Mouse (Mus musculus): ENCODE results near the gene Ecpas. TPM values are rescaled to one million over a fixed set of nuclear protein-coding genes. Genes with fewer than 3 reads are reported as not detected.

Ecpas gene
- polyA plus RNA-seq, 1 experiment = 14.4 TPM

DNA sequence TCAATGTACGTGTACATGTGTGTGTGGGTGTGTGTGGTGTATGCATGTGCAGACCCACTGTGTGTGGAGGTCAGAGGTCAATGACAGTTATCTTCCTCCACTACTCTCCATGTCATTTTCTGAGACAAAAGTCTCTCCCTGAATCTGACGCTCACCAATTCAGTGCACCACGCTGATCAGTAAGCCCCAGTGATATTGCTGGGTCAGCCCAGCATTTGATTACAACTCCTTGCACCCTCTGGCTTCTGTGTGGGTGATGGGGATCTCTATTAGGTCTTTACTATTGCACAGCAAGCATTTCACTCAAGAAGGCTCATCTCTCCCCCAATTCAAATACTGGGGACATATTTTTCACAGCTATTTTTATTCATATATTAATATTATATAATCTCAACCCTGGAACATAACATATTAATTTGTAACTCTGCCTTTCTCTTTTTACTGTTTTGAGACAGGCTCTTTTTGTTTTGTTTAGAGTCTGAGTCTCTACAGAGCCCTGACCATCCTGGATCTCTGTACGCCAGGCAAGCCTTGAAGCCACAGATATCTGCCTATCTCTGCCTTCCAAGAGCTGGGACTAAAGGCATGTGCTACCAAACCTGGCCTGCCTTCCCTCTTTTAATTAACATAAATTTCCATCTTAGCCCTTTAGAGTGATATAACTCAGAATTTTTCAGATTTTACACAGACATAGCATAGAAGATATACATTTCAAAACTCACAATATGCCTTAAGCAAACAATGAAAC, 22.3 kb downstream of the Ecpas start:
- 89% methylated on average over 4 of the region's 4 CpGs for WGBS
- Histone ChIP-seq H3K4me3 (replicated peaks; ENCODE audit: extremely low read depth, low read depth, low read length) (no peak overlapping the region), H3K4me1 (ENCODE audit: control insufficient read depth, insufficient read depth, low read length) (no peaks in the 10 kb centered on the region; the same call in none of the 2 replicates)
- DNase-seq = no peak
- TF ChIP-seq CTCF (IDR thresholded peaks at IDR 0.05; ENCODE audit: insufficient read depth, low read length) (no peak), POLR2A (IDR thresholded peaks at IDR 0.05; ENCODE audit: borderline replicate concordance, extremely low read depth, low read depth, low read length) (no peak)

DNA sequence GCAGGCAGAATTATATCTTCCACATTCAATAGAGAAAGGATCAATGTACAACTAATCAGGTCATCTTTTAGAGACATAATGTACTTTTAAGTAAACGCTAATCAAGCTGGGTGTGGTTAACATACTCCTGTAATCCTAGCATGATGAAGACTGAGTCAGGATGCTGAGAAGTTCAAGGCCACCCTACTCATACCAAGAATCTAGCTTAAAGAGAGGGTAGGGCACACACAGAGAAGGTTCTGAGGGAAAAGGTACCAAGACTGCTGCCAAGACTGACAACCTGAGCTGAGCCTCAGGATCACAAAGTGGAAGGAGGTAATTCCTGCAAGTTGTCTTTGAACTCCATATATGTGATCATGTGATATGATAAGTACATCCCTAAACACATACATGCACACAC, 24.0 kb downstream of the Ecpas start:
- Histone ChIP-seq H3K4me3 (replicated peaks; ENCODE audit: extremely low read depth, low read depth, low read length) (no peak overlapping the region), H3K4me1 (ENCODE audit: control insufficient read depth, insufficient read depth, low read length) (no peaks in the 10 kb centered on the region; the same call in none of the 2 replicates)
- 83% methylated on average over 1 of the region's 1 CpGs for WGBS
- TF ChIP-seq CTCF (IDR thresholded peaks at IDR 0.05; ENCODE audit: insufficient read depth, low read length) (no peak), POLR2A (IDR thresholded peaks at IDR 0.05; ENCODE audit: borderline replicate concordance, extremely low read depth, low read depth, low read length) (no peak)
- no peak for DNase-seq

DNA sequence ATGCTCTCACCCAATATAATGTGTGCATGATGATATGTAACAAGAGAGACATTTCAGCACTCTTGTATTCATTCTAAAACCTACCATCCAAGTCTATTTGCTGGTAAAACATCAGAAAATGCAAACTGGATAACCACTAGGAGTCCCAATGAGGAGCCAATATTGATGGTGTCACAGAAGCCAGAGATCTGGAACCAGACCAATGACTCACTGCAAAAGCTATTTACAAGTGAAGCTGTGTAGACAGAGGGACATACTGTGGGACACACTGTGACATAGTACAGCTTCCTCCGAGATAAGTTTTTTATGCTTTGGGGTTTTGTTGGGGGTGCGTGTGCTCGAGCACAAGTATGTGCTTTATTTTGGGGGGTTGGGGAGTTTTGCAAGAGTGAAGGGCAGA, 24.9 kb downstream of the Ecpas start:
- no peak for DNase-seq

DNA sequence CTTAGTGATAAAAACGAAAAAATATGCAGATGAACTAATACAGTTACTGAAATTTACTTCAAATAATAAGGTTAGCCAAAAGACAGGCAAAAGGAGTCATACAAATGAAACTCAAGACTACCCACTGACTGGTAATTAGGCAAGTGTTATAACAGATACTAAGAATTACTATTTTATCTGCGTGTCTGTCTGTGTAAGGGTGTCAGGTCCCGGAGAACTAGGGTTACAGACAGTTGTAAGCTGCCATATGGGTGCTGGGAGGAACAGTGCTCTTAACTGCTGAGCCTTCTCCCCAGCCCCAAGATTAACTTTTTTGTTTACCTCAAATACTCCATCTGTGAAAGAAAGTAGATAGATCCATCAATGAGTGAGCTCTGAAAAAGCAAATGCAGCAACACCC, 25.8 kb downstream of the Ecpas start:
- Histone ChIP-seq H3K4me3 (replicated peaks; ENCODE audit: extremely low read depth, low read depth, low read length) (no peak overlapping the region), H3K4me1 (ENCODE audit: control insufficient read depth, insufficient read depth, low read length) (no peaks in the 10 kb centered on the region; the same call in none of the 2 replicates)
- no peak for DNase-seq
- WGBS = 90% methylated on average over 3 of the region's 3 CpGs
- TF ChIP-seq POLR2A (IDR thresholded peaks at IDR 0.05; ENCODE audit: borderline replicate concordance, extremely low read depth, low read depth, low read length) (no peak), CTCF (IDR thresholded peaks at IDR 0.05; ENCODE audit: insufficient read depth, low read length) (no peak)

More for the DNA sequence above, 24.9 kb downstream of the Ecpas start:
- Histone ChIP-seq H3K4me3 (replicated peaks; ENCODE audit: extremely low read depth, low read depth, low read length) (no peak overlapping the region), H3K4me1 (ENCODE audit: control insufficient read depth, insufficient read depth, low read length) (no peaks in the 10 kb centered on the region; the same call in none of the 2 replicates)
- TF ChIP-seq POLR2A (IDR thresholded peaks at IDR 0.05; ENCODE audit: borderline replicate concordance, extremely low read depth, low read depth, low read length) = no peak
- no peak for TF ChIP-seq CTCF (IDR thresholded peaks at IDR 0.05; ENCODE audit: insufficient read depth, low read length)
- WGBS = 79% methylated on average over 3 of the region's 3 CpGs

DNA sequence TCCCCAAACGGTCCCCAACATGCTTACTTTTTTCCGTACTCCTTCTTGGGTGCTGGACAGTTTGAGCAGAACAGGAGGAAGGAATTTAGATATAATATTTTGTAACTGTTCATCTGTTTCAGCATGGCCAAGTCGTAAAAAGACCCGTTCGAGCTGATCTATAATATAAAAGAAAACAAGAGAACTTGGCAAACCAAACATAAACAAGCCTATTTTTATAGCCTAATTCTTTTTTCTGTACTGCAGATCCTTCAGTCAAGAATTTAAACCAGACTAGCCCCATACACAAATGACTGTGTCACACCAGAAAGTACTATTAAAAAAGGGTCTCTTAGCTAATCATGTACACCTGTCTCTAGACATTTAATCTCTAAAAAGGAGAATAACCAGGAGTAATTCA, 27.2 kb downstream of the Ecpas start:
- Histone ChIP-seq H3K4me1 (ENCODE audit: control insufficient read depth, insufficient read depth, low read length) (no peaks in the 10 kb centered on the region; the same call in none of the 2 replicates), H3K4me3 (replicated peaks; ENCODE audit: extremely low read depth, low read depth, low read length) (no peak overlapping the region)
- WGBS = 60% methylated on average over 5 of the region's 5 CpGs
- no peak for DNase-seq
- TF ChIP-seq POLR2A (IDR thresholded peaks at IDR 0.05; ENCODE audit: borderline replicate concordance, extremely low read depth, low read depth, low read length) = no peak
- TF ChIP-seq CTCF (IDR thresholded peaks at IDR 0.05; ENCODE audit: insufficient read depth, low read length) = no peak

DNA sequence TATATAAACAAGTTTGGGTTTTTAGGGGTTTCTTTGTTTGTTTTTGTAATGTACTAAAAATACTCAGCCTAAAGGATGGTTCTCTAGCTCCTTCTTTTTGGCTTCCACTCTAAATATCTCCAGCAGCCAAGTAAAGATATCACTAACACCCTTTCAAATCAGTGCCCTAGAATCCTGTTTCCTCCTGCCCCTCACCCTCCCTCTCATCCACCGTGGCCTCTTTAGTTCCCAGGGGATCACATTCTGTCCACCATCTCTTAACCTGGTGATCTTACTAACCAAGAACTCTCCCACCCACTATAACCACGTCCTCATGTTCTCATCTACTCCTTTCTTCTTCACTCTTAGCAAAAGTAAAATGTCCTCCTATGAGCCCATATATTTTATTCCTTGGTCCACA, 28.7 kb downstream of the Ecpas start:
- TF ChIP-seq CTCF (IDR thresholded peaks at IDR 0.05; ENCODE audit: insufficient read depth, low read length) (no peak), POLR2A (IDR thresholded peaks at IDR 0.05; ENCODE audit: borderline replicate concordance, extremely low read depth, low read depth, low read length) (no peak)

DNA sequence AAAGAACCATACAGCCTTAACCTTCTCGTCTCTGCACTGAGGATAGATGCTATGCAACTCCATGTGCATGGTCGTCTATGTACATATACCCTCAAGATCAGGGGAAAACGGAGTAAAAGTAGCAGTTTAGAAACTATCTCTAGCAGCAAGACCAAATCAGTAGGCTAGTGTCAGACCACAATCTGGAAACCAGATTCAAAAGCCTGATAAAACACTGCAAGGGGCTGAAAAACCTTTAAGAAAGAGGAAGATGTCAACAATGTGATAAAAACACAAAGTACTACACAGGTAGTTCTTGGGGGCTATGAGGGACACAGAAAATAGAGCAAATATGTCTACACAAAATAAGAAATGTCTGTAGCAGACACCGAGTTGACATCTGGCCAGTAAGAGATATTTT, 38.2 kb downstream of the Ecpas start:
- DNase-seq = no peak
- TF ChIP-seq CTCF (IDR thresholded peaks at IDR 0.05; ENCODE audit: insufficient read depth, low read length) = no peak
- 88% methylated on average over 4 of the region's 4 CpGs for WGBS
- Histone ChIP-seq H3K4me1 (ENCODE audit: control insufficient read depth, insufficient read depth, low read length) (no peaks in the 10 kb centered on the region), H3K4me3 (replicated peaks; ENCODE audit: extremely low read depth, low read depth, low read length) (no peak overlapping the region)

More for the DNA sequence above, 28.7 kb downstream of the Ecpas start:
- H3K4me1 ChIP-seq (ENCODE audit: control insufficient read depth, insufficient read depth, low read length) = no peaks in the 10 kb centered on the region; the same call in none of the 2 replicates
- DNase-seq = no peak
- WGBS = 60% methylated on average over 2 of the region's 2 CpGs
- no peak overlapping the region for H3K4me3 ChIP-seq (replicated peaks; ENCODE audit: extremely low read depth, low read depth, low read length)

DNA sequence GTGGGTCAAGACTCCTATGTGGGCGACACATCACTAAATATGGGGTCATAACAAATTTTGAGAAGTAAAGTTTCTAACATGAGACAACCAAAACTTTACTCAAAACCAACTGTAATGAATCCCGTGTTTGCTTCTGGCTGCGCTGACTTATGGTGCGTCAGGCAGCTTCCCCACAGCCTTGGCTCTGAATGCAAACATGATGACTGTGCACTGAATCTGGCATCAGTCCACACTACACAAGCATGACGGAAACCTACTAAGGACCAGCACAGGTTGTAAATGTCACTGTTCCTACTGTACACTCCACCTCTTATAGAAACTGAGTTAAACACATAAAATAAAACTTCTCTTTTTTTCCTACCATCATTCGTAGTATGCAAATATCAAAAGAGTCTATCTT, 45.3 kb downstream of the Ecpas start:
- WGBS = 87% methylated on average over 6 of the region's 6 CpGs
- no peak for DNase-seq
- Histone ChIP-seq H3K4me1 (ENCODE audit: control insufficient read depth, insufficient read depth, low read length) (no peaks in the 10 kb centered on the region), H3K4me3 (replicated peaks; ENCODE audit: extremely low read depth, low read depth, low read length) (no peak overlapping the region)
- TF ChIP-seq POLR2A (IDR thresholded peaks at IDR 0.05; ENCODE audit: borderline replicate concordance, extremely low read depth, low read depth, low read length) = no peak
- TF ChIP-seq CTCF (IDR thresholded peaks at IDR 0.05; ENCODE audit: insufficient read depth, low read length) = no peak

DNA sequence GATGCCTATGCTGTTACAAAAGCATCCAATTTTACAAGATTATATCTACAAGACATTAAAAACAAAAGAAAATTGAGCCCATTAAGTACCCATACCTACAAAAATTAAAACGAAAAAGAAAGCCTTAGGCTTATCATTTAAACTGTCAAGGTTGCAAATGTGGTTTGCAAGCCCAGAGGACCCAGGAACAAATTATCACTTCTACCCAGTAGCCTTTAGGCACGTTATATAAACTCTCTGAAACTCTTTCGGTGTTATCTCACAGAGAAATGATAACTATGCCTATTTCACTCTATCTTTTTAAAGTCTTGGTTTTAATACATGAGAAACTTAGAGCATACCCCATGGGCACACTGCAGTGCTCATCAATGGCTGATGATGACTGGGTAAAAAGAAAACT, 79.6 kb downstream of the Ecpas start:
- 74% methylated on average over 3 of the region's 3 CpGs for whole genome bisulfite sequencing
- TF ChIP-seq POLR2A (IDR thresholded peaks at IDR 0.05; ENCODE audit: borderline replicate concordance, extremely low read depth, low read depth, low read length) (no peak), CTCF (IDR thresholded peaks at IDR 0.05; ENCODE audit: insufficient read depth, low read length) (no peak)

DNA sequence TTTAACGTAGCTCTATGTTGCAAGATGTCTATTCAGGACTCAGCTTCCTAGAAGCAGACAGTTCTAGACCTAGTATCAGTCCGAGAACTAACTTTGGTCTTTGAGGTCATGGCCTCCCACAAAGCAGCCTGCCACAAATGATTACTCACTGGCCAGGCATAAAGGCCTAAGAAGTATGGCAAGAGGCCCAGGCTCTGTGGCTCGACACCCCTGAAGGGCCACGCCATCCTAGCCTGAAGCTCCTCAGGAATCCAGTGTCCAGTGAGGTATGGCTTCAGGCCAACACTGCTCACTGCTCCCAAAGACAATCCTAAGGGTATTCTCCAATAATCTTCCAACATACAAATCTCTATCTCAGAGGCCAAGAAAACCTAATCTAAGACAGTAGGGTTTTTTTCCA, 86.6 kb downstream of the Ecpas start:
- DNase-seq = no peak
- WGBS = 84% methylated on average over 4 of the region's 4 CpGs
- H3K4me3 ChIP-seq (replicated peaks; ENCODE audit: extremely low read depth, low read depth, low read length) = no peak overlapping the region
- no peak for TF ChIP-seq POLR2A (IDR thresholded peaks at IDR 0.05; ENCODE audit: borderline replicate concordance, extremely low read depth, low read depth, low read length)
- TF ChIP-seq CTCF (IDR thresholded peaks at IDR 0.05; ENCODE audit: insufficient read depth, low read length) = no peak
- no peaks in the 10 kb centered on the region for H3K4me1 ChIP-seq (ENCODE audit: control insufficient read depth, insufficient read depth, low read length)

More for the DNA sequence above, 79.6 kb downstream of the Ecpas start:
- Histone ChIP-seq H3K4me1 (ENCODE audit: control insufficient read depth, insufficient read depth, low read length) (no peaks in the 10 kb centered on the region), H3K4me3 (replicated peaks; ENCODE audit: extremely low read depth, low read depth, low read length) (no peak overlapping the region)
- no peak for DNase-seq
